Mouse (Mus musculus) myocyte (in vitro differentiated cells): Measurements from ENCODE around the gene Samd4. TPM values are rescaled to one million over a fixed set of nuclear protein-coding genes. Genes with fewer than 3 reads are reported as not detected.

Source experiments
- H3K27me3 ChIP-seq: one replicate; pipeline ENCODE4 v1.6.1; 2011; ENCODE audit not compliant: control insufficient read depth, insufficient read depth, insufficient read length
- H3K36me3 ChIP-seq: one replicate; pipeline ENCODE4 v1.6.1; 2011; ENCODE audit not compliant: control insufficient read depth, insufficient read depth
- H3K4me2 ChIP-seq: one replicate; pipeline ENCODE4 v1.6.1; 2011; ENCODE audit warnings: low read depth, control low read depth
- H3K4me3 ChIP-seq: one replicate; pipeline ENCODE4 v1.5.1; 2011; ENCODE audit warnings: mild to moderate bottlenecking, control low read depth, moderate library complexity
- H3K79me2 ChIP-seq: one replicate; pipeline ENCODE4 v1.6.1; 2011; ENCODE audit not compliant: control insufficient read depth, insufficient read depth
- H3ac ChIP-seq: one replicate; pipeline ENCODE4 v1.6.1; 2011; ENCODE audit not compliant: control insufficient read depth, insufficient read length
- CEBPB ChIP-seq: IDR thresholded peaks from 2 replicates; pipeline ENCODE4 v1.6.1; 2011; ENCODE audit warnings: mild to moderate bottlenecking, moderate library complexity; ENCODE audit not compliant: poor library complexity, insufficient read depth, severe bottlenecking
- E2F4 ChIP-seq: IDR thresholded peaks from one replicate; pipeline ENCODE4 v1.6.1; 2011; ENCODE audit warnings: mild to moderate bottlenecking, control low read depth, moderate library complexity; ENCODE audit not compliant: insufficient read depth
- MAX ChIP-seq: IDR thresholded peaks from one replicate; pipeline ENCODE4 v1.6.1; 2011; ENCODE audit warnings: low read depth, mild to moderate bottlenecking, control low read depth
- MYOD1 ChIP-seq, 3 experiments: IDR thresholded peaks; one replicate each; pipeline ENCODE4 v1.6.1; 2011; ENCODE audit warnings: control low read depth in 2 of 3, low read depth in 2 of 3, mild to moderate bottlenecking in 2 of 3, moderate library complexity in 1 of 3; ENCODE audit not compliant: insufficient read length in 2 of 3, control insufficient read depth in 1 of 3
- MYOG ChIP-seq, 3 experiments: IDR thresholded peaks; one replicate each; pipeline ENCODE4 v1.6.1; 2011; ENCODE audit warnings: control low read depth in 2 of 3, low read depth in 2 of 3, mild to moderate bottlenecking in 2 of 3; ENCODE audit not compliant: insufficient read length in 2 of 3, control insufficient read depth in 1 of 3, insufficient read depth in 1 of 3
- POLR2A ChIP-seq: IDR thresholded peaks from one replicate; pipeline ENCODE4 v1.6.1; 2011; ENCODE audit warnings: low read depth, mild to moderate bottlenecking, control low read depth, moderate library complexity; ENCODE audit not compliant: insufficient read length
- POLR2AphosphoS2 ChIP-seq: IDR thresholded peaks from one replicate; pipeline ENCODE4 v1.6.1; 2011; ENCODE audit warnings: low read depth, control low read depth; ENCODE audit not compliant: insufficient read length
- REST ChIP-seq: IDR thresholded peaks from one replicate; pipeline ENCODE4 v1.6.1; 2011; ENCODE audit warnings: mild to moderate bottlenecking, control low read depth, moderate library complexity; ENCODE audit not compliant: insufficient read depth, insufficient read length
- SRF ChIP-seq: IDR thresholded peaks from one replicate; pipeline ENCODE4 v1.6.1; 2011; ENCODE audit warnings: low read depth; ENCODE audit not compliant: control insufficient read depth, insufficient read length
- TCF12 ChIP-seq: IDR thresholded peaks from one replicate; pipeline ENCODE4 v1.6.1; 2011; ENCODE audit warnings: mild to moderate bottlenecking, control low read depth; ENCODE audit not compliant: poor library complexity, insufficient read depth, severe bottlenecking
- TCF3 ChIP-seq: IDR thresholded peaks from one replicate; pipeline ENCODE4 v1.6.1; 2011; ENCODE audit warnings: low read depth, control low read depth; ENCODE audit not compliant: insufficient read length
- USF1 ChIP-seq: IDR thresholded peaks from one replicate; pipeline ENCODE4 v1.6.1; 2011; ENCODE audit warnings: low read depth, mild to moderate bottlenecking, control low read depth, moderate library complexity
- polyA plus RNA-seq: library from polyadenylated mRNA; unstranded; fragments of >200 nt; fragmentation: generic; extraction: Trizol; gene quantifications from one replicate; pipeline ENCODE4 v1.2.1, GENCODE M21; 2012; ENCODE audit warnings: missing spikeins

Samd4 gene
- polyA plus RNA-seq, 1 experiment: 15.7 TPM

GRCm38 (mm10) chr14:47088339-47088738 lies 205.7 kb downstream of the Samd4 start:
- TF ChIP-seq MAX: no peak
- no peak for TF ChIP-seq TCF3
- no peak for TF ChIP-seq POLR2AphosphoS2
- TF ChIP-seq USF1: no peak
- TF ChIP-seq REST: no peak
- no peak for TF ChIP-seq MYOD1 (IDR thresholded peaks at IDR 0.05; ENCODE audit: control insufficient read depth in 1 of 3, insufficient read length in 2 of 3, low read depth in 2 of 3)
- TF ChIP-seq SRF: no peak
- no peak for TF ChIP-seq MYOG (IDR thresholded peaks at IDR 0.05; ENCODE audit: control insufficient read depth in 1 of 3, insufficient read depth in 1 of 3, insufficient read length in 2 of 3, low read depth in 2 of 3)
- no peak for TF ChIP-seq E2F4
- Histone ChIP-seq H3K79me2 (no peaks in the 10 kb centered on the region), H3K4me2 (no peak overlapping the region), H3K4me3 (no peak overlapping the region), H3K27me3 (no peaks in the 10 kb centered on the region), H3ac (no peak overlapping the region), H3K36me3 (peaks cover 23% of the 10 kb centered on the region)

- Histone ChIP-seq H3K79me2 (no peaks in the 10 kb centered on the region), H3K36me3 (peaks cover 19% of the 10 kb centered on the region), H3K4me3 (no peak overlapping the region), H3ac (no peak overlapping the region), H3K4me2 (no peak overlapping the region), H3K27me3 (no peaks in the 10 kb centered on the region)
- TF ChIP-seq MAX (no peak), POLR2AphosphoS2 (no peak), SRF (no peak), CEBPB (no peak), MYOD1 (IDR thresholded peaks at IDR 0.05; ENCODE audit: control insufficient read depth in 1 of 3, insufficient read length in 2 of 3, low read depth in 2 of 3) (no peak), MYOG (IDR thresholded peaks at IDR 0.05; ENCODE audit: control insufficient read depth in 1 of 3, insufficient read depth in 1 of 3, insufficient read length in 2 of 3, low read depth in 2 of 3) (no peak), USF1 (no peak), TCF3 (no peak), POLR2A (no peak)
Observed at GRCm38 (mm10) chr14:47089153-47089552, 206.5 kb downstream of the Samd4 start.

GRCm38 (mm10) chr14:47091908-47092307 lies 209.3 kb downstream of the Samd4 start:
- Histone ChIP-seq H3K27me3 (no peaks in the 10 kb centered on the region), H3K4me3 (no peak overlapping the region), H3K36me3 (peaks cover 27% of the 10 kb centered on the region), H3K4me2 (no peak overlapping the region), H3ac (no peak overlapping the region), H3K79me2 (no peaks in the 10 kb centered on the region)
- no peak for TF ChIP-seq CEBPB
- no peak for TF ChIP-seq TCF3
- no peak for TF ChIP-seq USF1
- TF ChIP-seq MYOD1 (IDR thresholded peaks at IDR 0.05; ENCODE audit: control insufficient read depth in 1 of 3, insufficient read length in 2 of 3, low read depth in 2 of 3): no peak
- no peak for TF ChIP-seq TCF12
- no peak for TF ChIP-seq MAX

- Histone ChIP-seq H3K4me3 (no peak overlapping the region), H3ac (no peak overlapping the region), H3K36me3 (peaks cover 23% of the 10 kb centered on the region), H3K79me2 (no peaks in the 10 kb centered on the region), H3K27me3 (no peaks in the 10 kb centered on the region), H3K4me2 (no peak overlapping the region)
- TF ChIP-seq POLR2A (no peak), TCF12 (no peak), TCF3 (no peak), MAX (no peak), POLR2AphosphoS2 (no peak), E2F4 (no peak), MYOD1 (IDR thresholded peaks at IDR 0.05; ENCODE audit: control insufficient read depth in 1 of 3, insufficient read length in 2 of 3, low read depth in 2 of 3) (no peak), SRF (no peak), CEBPB (no peak), USF1 (no peak), REST (no peak), MYOG (IDR thresholded peaks at IDR 0.05; ENCODE audit: control insufficient read depth in 1 of 3, insufficient read depth in 1 of 3, insufficient read length in 2 of 3, low read depth in 2 of 3) (no peak)
Observed at GRCm38 (mm10) chr14:47093355-47093792, 210.7 kb downstream of the Samd4 start.

GRCm38 (mm10) chr14:47095036-47095435 lies 212.4 kb downstream of the Samd4 start:
- TF ChIP-seq E2F4 (no peak), MAX (no peak), MYOG (IDR thresholded peaks at IDR 0.05; ENCODE audit: control insufficient read depth in 1 of 3, insufficient read depth in 1 of 3, insufficient read length in 2 of 3, low read depth in 2 of 3) (no peak), MYOD1 (IDR thresholded peaks at IDR 0.05; ENCODE audit: control insufficient read depth in 1 of 3, insufficient read length in 2 of 3, low read depth in 2 of 3) (no peak), REST (no peak), USF1 (no peak), POLR2A (no peak), SRF (no peak), TCF12 (no peak), POLR2AphosphoS2 (no peak)
- H3ac ChIP-seq: no peak overlapping the region
- no peak overlapping the region for H3K4me3 ChIP-seq
- H3K4me2 ChIP-seq: no peak overlapping the region
- no peaks in the 10 kb centered on the region for H3K79me2 ChIP-seq
- H3K36me3 ChIP-seq: peaks cover 23% of the 10 kb centered on the region
- no peaks in the 10 kb centered on the region for H3K27me3 ChIP-seq
